Mouse (Mus musculus) stomach, embryonic 15.5 days (tissue): ENCODE results near the gene Kctd2. TPM values are rescaled to one million over a fixed set of nuclear protein-coding genes. Genes with fewer than 3 reads are reported as not detected.
"Not testable (repeated sequence)": the region's sequence is repeated elsewhere in the genome, so short reads cannot be mapped to it uniquely, and the experiment has no call there.

Experiments
- ATAC-seq: fragments of 200-750 bp; cut with Nextera tagmentation; 2 replicates; pipeline ENCODE4 v1.8.0; 2017; ENCODE audit warnings: low read depth, moderate number of reproducible peaks, moderate TSS enrichment; ENCODE audit not compliant: insufficient read depth, low FRiP score
- H3K27ac ChIP-seq: fragments of 300-500 bp; sonication (generic); 2 replicates; pipeline ENCODE4 v1.5.1; 2015; ENCODE audit warnings: mild to moderate bottlenecking, inconsistent platforms
- H3K27me3 ChIP-seq: fragments of 300-500 bp; sonication (generic); replicated peaks from 2 replicates; pipeline ENCODE4 v1.6.1; 2015; ENCODE audit warnings: inconsistent platforms
- H3K36me3 ChIP-seq: fragments of 300-500 bp; sonication (generic); 2 replicates; pipeline ENCODE4 v1.6.1; 2015; ENCODE audit warnings: inconsistent platforms
- H3K4me1 ChIP-seq: fragments of 300-500 bp; sonication (generic); 2 replicates; pipeline ENCODE4 v1.6.1; 2015; ENCODE audit warnings: inconsistent platforms
- H3K4me2 ChIP-seq: fragments of 300-500 bp; sonication (generic); 2 replicates; pipeline ENCODE4 v1.6.1; 2015; ENCODE audit warnings: mild to moderate bottlenecking, inconsistent platforms
- H3K4me3 ChIP-seq: fragments of 300-500 bp; sonication (generic); replicated peaks from 2 replicates; pipeline ENCODE4 v1.5.1; 2015; ENCODE audit warnings: inconsistent platforms
- H3K9ac ChIP-seq: fragments of 300-500 bp; sonication (generic); 2 replicates; pipeline ENCODE4 v1.6.1; 2015; ENCODE audit warnings: inconsistent platforms
- H3K9me3 ChIP-seq: fragments of 300-500 bp; sonication (generic); 2 replicates; pipeline ENCODE4 v1.6.1; 2016; ENCODE audit warnings: inconsistent platforms
- WGBS: fragments of 180-500 bp; shearing (Covaris S2); methylation state at CpG from one replicate; pipeline ENCODE4 v1.1.7; 2015; 5-methylcytosine and 5-hydroxymethylcytosine counted together
- polyA plus RNA-seq: library from polyadenylated mRNA; unstranded; fragments of >200 nt; fragmentation: Nextera tagmentation; extraction: Ambion mirVana; gene quantifications from 2 replicates; pipeline ENCODE4 v1.2.1, GENCODE M21; 2015

Gene Kctd2
- polyA plus RNA-seq, 1 experiment from 2014 or later = 15.6 TPM

- Histone ChIP-seq H3K4me1 (peaks cover 8% of the 10 kb centered on the region), H3K4me2 (no peak overlapping the region), H3K4me3 (no peak overlapping the region), H3K36me3 (no peaks in the 10 kb centered on the region), H3K9ac (no peak overlapping the region), H3K27me3 (0 out of 2 replicates have a peak, but pooled peaks cover 3% of the 10 kb centered on the region), H3K27ac (peak overlapping the region; percentile 33; the same call in 1 of the 2 replicates), H3K9me3 (no peaks in the 10 kb centered on the region)
- ATAC-seq = no peak
- 77% methylated on average over 11 of the region's 11 CpGs for WGBS
These were observed 27.5 kb downstream of the Kctd2 start for GRCm38 (mm10) chr11:115447321-115447885.

DNA sequence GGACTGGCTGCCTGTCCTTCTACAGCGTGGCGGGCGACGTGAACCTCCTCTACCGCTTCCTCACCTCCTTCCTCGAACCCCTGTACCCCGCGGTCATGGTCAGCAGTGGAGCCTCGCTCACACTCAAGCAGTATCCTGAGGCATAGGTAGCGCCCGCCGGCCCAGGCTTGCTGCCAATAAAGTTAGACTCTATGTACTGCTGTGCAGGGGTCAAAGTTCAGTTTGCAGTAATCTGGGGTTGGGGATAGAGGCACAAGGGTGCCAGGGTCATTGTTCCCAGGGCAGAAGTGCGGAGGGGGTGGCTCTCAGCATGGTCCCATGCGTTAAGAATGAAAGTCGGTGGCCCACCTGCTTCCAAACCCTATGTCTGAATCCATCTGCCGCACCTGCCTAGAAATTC is 28.1 kb downstream of the Kctd2 start:
- Histone ChIP-seq H3K36me3 (no peaks in the 10 kb centered on the region), H3K9me3 (no peaks in the 10 kb centered on the region), H3K27me3 (0 out of 2 replicates have a peak, but pooled peaks cover 3% of the 10 kb centered on the region), H3K4me1 (peaks cover 8% of the 10 kb centered on the region), H3K4me2 (no peak overlapping the region), H3K4me3 (no peak overlapping the region), H3K9ac (no peak overlapping the region), H3K27ac (peak overlapping the region; percentile 78; the same call in 1 of the 2 replicates)
- 82% methylated on average over 16 of the region's 16 CpGs for WGBS
- peak; percentile 65; the same call in 1 of the 2 replicates for ATAC-seq

GRCm38 (mm10) chr11:115448998-115449397 is 29.1 kb downstream of the Kctd2 start:
- Histone ChIP-seq H3K36me3 (no peaks in the 10 kb centered on the region), H3K9ac (no peak overlapping the region), H3K4me2 (no peak overlapping the region), H3K4me3 (no peak overlapping the region), H3K27me3 (0 out of 2 replicates have a peak, but pooled peaks cover 3% of the 10 kb centered on the region), H3K9me3 (no peaks in the 10 kb centered on the region), H3K4me1 (peaks cover 8% of the 10 kb centered on the region), H3K27ac (peak overlapping the region; percentile 78)
- 56% methylated on average over 7 of the region's 7 CpGs for WGBS
- ATAC-seq = peak; percentile 11; the same call in 1 of the 2 replicates

DNA sequence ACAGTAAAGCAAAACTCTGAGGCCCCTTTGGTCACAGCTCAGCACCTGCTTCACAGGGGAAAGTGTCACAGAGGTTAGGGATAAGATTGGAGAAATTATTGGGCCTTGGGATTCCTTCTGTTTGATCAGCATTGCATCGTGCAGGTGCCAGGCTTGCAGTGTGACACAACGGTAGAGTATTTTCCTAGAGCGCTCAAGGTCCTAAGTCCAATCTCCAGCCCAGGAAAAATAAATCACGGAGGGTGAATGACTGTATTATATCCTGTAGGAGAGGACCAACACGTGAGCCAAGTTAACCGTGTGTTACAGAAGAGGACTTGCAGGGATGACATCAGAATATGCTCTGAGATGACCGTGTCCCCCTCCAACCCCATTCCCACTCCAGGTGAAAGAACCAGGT is 30.2 kb downstream of the Kctd2 start:
- Histone ChIP-seq H3K27ac (0 out of 2 replicates have a peak overlapping the region, but pooled peaks have one; percentile 58), H3K9ac (no peak overlapping the region)

DNA sequence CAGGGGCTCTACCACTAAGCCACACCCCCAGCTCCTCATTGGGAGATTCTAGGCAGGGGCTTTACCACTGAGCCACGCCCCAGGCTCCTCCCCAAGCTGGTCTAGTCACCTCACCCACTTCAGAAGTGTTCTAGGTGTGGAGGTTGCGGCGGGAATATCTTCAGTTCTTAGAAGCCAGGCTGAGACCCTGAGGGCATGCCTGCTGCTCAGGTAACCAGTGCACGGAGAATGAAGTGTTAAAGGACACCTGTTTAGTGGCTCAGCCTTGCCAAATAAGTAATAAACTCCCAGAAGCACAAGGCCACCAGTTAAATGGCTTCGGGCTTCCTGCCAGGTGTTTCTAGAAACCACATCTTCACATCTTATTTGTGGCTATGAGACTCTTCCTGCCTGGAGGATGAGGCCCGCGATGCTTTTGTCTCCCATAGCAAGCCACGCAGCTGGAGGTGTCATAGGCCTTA is 31.9 kb downstream of the Kctd2 start:
- Histone ChIP-seq H3K36me3 (no peaks in the 10 kb centered on the region), H3K27me3 (no peaks in the 10 kb centered on the region), H3K4me1 (peaks cover 8% of the 10 kb centered on the region), H3K4me3 (no peak overlapping the region), H3K27ac (no peak overlapping the region), H3K4me2 (no peak overlapping the region), H3K9me3 (no peaks in the 10 kb centered on the region), H3K9ac (no peak overlapping the region)
- 79% methylated on average over 8 of the region's 8 CpGs for WGBS
- no peak for ATAC-seq

More for the DNA sequence above, 30.2 kb downstream of the Kctd2 start:
- Histone ChIP-seq H3K36me3 (no peaks in the 10 kb centered on the region), H3K4me3 (no peak overlapping the region), H3K9me3 (no peaks in the 10 kb centered on the region), H3K27me3 (0 out of 2 replicates have a peak, but pooled peaks cover under 1% of the 10 kb centered on the region), H3K4me2 (no peak overlapping the region), H3K4me1 (peaks cover 8% of the 10 kb centered on the region)
- no peak for ATAC-seq
- 65% methylated on average over 7 of the region's 7 CpGs for WGBS

DNA sequence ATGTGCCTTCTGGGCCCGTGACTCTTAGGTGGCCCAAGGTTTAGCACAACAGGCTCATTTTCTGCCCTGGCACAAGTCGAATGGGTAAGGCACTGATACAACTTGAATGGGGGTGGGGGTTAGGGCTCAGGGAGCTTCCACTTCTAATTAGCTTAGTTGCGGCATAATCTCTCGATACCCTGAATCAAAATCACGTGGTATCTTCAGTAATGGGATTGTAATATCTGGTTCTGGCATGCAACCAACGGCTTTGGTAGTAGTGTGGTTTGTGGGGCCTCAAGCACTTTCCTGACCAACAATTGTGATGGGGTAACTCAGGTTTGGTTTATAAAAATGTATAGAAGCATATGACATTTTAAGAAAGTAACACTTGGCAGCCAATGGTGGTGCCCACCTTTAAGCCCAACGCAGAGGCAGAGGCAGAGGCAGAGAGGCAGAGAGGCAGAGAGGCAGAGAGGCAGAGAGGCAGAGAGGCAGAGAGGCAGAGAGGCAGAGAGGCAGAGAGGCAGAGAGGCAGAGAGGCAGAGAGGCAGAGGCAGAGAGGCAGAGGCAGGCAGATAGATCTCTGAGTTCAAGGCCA is 32.4 kb downstream of the Kctd2 start:
- Histone ChIP-seq H3K9me3 (no peaks in the 10 kb centered on the region), H3K4me3 (no peak overlapping the region), H3K4me2 (no peak overlapping the region), H3K4me1 (peaks cover 12% of the 10 kb centered on the region), H3K27ac (no peak overlapping the region), H3K9ac (no peak overlapping the region), H3K27me3 (no peaks in the 10 kb centered on the region), H3K36me3 (no peaks in the 10 kb centered on the region)
- 83% methylated on average over 7 of the region's 7 CpGs for WGBS
- no peak for ATAC-seq

- peaks cover 6% of the 10 kb centered on the region; the same call in 1 of the 2 replicates for H3K4me1 ChIP-seq
- WGBS = 61% methylated on average over 4 of the region's 4 CpGs
- H3K27me3 ChIP-seq = no peaks in the 10 kb centered on the region
- no peaks in the 10 kb centered on the region for H3K9me3 ChIP-seq
- H3K36me3 ChIP-seq = no peaks in the 10 kb centered on the region
- H3K27ac ChIP-seq = no peak overlapping the region; the same call in 1 of the 2 replicates
- no peak overlapping the region for H3K4me3 ChIP-seq
- ATAC-seq = peak; percentile 8; the same call in 1 of the 2 replicates
- no peak overlapping the region for H3K4me2 ChIP-seq
- no peak overlapping the region for H3K9ac ChIP-seq
These were observed 33.4 kb downstream of the Kctd2 start for GRCm38 (mm10) chr11:115453306-115453705.

GRCm38 (mm10) chr11:115454822-115455221 is 34.9 kb downstream of the Kctd2 start:
- H3K9ac ChIP-seq, H3K36me3 ChIP-seq, H3K4me1 ChIP-seq, H3K4me2 ChIP-seq, H3K4me3 ChIP-seq, ATAC-seq, H3K27ac ChIP-seq, H3K27me3 ChIP-seq, H3K9me3 ChIP-seq: not testable (repeated sequence)
- WGBS = 86% methylated on average over 6 of the region's 6 CpGs

GRCm38 (mm10) chr11:115455619-115456018 is 35.7 kb downstream of the Kctd2 start:
- WGBS = 85% methylated on average over 15 of the region's 15 CpGs

GRCm38 (mm10) chr11:115456182-115456581 is 36.3 kb downstream of the Kctd2 start:
- H3K36me3 ChIP-seq = no peaks in the 10 kb centered on the region
- ATAC-seq = no peak
- H3K27me3 ChIP-seq = no peaks in the 10 kb centered on the region
- no peak overlapping the region for H3K9ac ChIP-seq
- no peak overlapping the region for H3K27ac ChIP-seq
- H3K4me2 ChIP-seq = no peak overlapping the region
- WGBS = 79% methylated on average over 5 of the region's 5 CpGs
- no peaks in the 10 kb centered on the region for H3K9me3 ChIP-seq
- H3K4me3 ChIP-seq = no peak overlapping the region
- H3K4me1 ChIP-seq = peaks cover 6% of the 10 kb centered on the region; the same call in 1 of the 2 replicates

More at GRCm38 (mm10) chr11:115455619-115456018, 35.7 kb downstream of the Kctd2 start:
- no peaks in the 10 kb centered on the region for H3K27me3 ChIP-seq
- H3K4me1 ChIP-seq = peaks cover 6% of the 10 kb centered on the region; the same call in 1 of the 2 replicates
- H3K9me3 ChIP-seq = no peaks in the 10 kb centered on the region
- H3K36me3 ChIP-seq = no peaks in the 10 kb centered on the region
- H3K27ac ChIP-seq = no peak overlapping the region
- no peak overlapping the region for H3K9ac ChIP-seq
- no peak overlapping the region for H3K4me2 ChIP-seq
- H3K4me3 ChIP-seq = no peak overlapping the region
- no peak for ATAC-seq

- peak; percentile 15; the same call in 1 of the 2 replicates for ATAC-seq
- no peaks in the 10 kb centered on the region for H3K27me3 ChIP-seq
- H3K4me2 ChIP-seq = no peak overlapping the region
- no peaks in the 10 kb centered on the region for H3K36me3 ChIP-seq
- H3K4me3 ChIP-seq = no peak overlapping the region
- H3K4me1 ChIP-seq = peaks cover 6% of the 10 kb centered on the region; the same call in 1 of the 2 replicates
- no peaks in the 10 kb centered on the region for H3K9me3 ChIP-seq
- 31% methylated on average over 6 of the region's 6 CpGs for WGBS
- no peak overlapping the region for H3K9ac ChIP-seq
- H3K27ac ChIP-seq = no peak overlapping the region
These were observed 37.5 kb downstream of the Kctd2 start for GRCm38 (mm10) chr11:115457405-115457804.

DNA sequence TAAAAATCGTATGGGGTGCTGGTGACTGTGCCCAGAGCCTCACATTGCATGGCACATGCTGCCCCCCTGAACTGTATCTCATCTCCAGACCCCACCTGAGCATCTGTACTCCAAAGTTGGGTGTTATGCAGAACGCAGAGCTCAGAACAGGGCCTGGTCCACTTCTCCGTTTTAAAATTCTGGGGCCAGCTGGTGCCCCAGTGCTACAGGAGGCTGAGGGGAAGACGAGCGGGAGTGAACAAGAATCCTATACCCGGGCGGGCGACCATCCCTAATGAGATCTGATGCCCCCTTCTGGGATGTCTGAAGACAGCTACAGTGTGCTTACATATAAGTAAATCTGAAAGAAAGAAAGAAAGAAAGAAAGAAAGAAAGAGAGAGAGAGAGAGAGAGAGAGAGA is 41.0 kb downstream of the Kctd2 start:
- no peak overlapping the region for H3K9ac ChIP-seq
- no peaks in the 10 kb centered on the region for H3K27me3 ChIP-seq
- H3K36me3 ChIP-seq = no peaks in the 10 kb centered on the region
- WGBS = 29% methylated on average over 8 of the region's 8 CpGs
- H3K4me1 ChIP-seq = peaks cover 12% of the 10 kb centered on the region
- H3K4me2 ChIP-seq = no peak overlapping the region
- no peaks in the 10 kb centered on the region for H3K9me3 ChIP-seq
- no peak overlapping the region for H3K4me3 ChIP-seq
- H3K27ac ChIP-seq = no peak overlapping the region
- ATAC-seq = no peak
